Mouse (Mus musculus) effector memory CD4-positive, alpha-beta T cell, adult 7 months (primary cell): ENCODE results near the gene Brd2. TPM values are rescaled to one million over a fixed set of nuclear protein-coding genes. Genes with fewer than 3 reads are reported as not detected.

Experiments
- polyA plus RNA-seq: library from polyadenylated mRNA; unstranded; fragments of 100-300 nt; shearing (Covaris generic); gene quantifications from one replicate; pipeline ENCODE4 v1.2.1, GENCODE M21; 2017

The Brd2 gene
- 260 TPM for polyA plus RNA-seq

DNA sequence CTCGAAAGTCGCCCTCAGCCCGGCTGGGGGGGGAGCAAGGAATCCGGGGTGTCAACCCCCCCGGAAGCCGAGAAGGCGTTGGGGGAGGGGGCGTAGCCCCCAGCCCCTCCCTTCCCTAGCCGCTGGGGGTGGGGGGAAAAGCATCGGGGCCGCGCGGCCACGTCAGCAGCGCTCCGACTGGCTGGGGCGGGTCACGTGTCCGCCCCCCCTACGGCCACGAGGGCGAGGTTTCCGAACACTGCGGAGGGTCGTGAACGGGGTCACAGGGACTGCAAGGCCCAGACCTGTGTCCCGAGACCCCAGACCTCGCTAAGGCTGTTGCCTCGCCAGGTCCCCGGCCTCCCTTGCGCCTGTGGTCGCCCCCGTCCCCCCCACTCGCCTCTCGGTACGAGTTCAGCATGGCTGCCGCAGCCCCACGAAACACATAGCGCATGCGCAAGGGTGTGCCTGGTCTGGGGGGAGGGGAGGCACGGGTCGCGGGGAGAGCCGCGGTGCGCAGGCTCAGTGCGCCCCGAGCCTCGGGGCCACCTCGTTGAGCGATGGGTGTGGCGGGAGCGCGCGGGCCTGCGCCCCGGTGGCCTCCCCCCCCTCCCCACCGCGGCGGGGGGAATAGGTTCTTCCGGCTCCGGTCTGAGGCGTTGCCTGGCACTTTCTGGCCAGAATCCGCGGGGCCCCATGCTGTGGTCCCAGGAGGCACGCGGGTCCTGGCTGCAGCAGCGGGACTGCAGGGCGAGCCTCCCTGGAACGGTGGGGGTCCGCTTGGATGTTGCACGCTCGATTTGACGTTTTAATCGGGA lies at the start of gene Brd2:
Gene Brd2 (minus strand): TSS at position 447 of the 797 bp plus-strand sequence.

DNA sequence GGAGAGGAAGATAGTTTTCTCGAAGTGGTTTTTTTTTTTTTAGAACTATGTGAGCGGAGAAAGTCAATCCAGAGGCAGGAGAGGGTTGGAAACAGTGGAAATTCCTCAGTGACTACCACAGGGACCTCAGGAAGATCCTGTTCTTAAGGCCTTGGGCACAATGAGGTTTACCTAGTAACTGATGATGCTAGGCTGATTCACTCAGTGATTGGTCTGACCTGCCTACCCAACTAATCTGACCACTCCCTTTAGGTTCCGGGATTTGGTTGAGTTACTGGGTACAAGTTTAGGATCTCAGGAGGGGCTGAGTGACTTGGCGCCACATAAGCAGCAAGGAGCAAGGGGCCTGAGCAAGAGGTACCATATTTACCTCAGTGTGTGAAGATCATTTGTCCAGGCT lies 30.5 kb upstream of the Brd2 start, which contains the start of gene H2-DMb1:
Gene H2-DMb1 (plus strand): TSS at position 150 of the 400 bp plus-strand sequence.

DNA sequence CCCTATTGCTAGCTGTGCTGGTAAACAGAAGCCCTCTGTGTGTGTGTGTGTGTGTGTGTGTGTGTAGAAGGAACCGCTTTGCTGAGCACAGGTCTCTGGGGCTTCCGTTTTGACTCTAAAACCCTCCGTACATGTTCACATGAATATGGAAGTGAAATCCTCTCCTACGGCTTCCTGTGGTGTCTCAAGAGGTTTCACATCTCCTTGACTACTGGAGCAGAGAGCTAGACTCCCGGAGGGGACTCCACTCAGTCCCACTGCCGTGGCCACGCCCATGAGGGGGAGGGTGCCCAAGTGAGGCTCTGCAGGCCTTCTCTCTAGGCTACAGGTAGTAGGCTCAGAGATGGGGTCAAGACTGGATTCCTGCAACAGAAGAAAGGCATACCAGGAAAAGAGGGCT lies 20.6 kb upstream of the Brd2 start, which contains the start of gene H2-DMb2:
Gene H2-DMb2 (plus strand): TSS at position 275 of the 400 bp plus-strand sequence.

DNA sequence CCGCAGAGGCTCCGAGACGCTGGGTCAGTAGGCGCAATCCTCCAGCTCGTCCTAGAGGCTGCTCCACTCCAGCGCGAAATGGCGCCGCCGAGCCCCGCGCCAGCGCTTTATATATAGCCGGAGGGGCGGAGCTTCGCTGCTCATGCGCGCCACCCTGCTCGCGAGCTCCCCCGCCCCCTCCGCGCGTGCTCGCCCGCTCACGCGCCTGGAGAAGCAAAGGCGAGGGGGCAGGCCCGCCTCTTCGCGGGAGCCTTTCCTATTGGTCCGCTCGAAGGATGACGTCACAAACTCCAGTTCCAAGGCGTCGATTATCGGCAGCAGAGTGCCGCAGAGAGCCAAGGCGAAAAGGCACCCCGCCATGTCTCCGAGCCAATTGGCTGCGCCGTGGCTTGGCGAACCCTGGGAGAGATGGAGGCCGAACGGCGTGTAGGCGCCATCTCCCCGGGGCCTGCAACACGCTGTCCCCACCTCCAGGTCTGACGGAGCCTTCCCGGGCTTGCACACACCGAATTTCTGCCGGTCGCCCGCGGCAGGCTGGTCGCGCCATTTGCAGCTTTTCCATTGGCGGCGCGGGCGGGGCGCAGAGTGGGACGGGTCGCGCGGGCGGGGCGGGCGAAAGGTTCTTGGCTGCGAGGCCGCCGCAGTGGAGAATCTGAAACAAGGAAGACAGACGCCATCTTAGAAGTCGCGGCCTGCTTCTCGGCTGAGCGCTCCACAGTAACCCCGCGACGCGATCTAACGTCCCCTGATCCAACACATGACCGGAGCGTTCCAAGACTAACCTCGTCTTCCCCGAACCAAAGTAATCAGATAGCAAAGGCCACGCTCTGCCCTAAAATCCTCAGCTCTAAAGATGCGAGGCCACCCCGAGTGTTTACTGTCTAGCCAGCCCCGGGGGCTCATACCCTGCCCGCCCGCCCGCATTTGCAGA lies 2.9 kb downstream of the Brd2 start, which contains the start of gene H2-DMa:
Gene H2-DMa (plus strand): TSS at position 293 of the 931 bp plus-strand sequence.

DNA sequence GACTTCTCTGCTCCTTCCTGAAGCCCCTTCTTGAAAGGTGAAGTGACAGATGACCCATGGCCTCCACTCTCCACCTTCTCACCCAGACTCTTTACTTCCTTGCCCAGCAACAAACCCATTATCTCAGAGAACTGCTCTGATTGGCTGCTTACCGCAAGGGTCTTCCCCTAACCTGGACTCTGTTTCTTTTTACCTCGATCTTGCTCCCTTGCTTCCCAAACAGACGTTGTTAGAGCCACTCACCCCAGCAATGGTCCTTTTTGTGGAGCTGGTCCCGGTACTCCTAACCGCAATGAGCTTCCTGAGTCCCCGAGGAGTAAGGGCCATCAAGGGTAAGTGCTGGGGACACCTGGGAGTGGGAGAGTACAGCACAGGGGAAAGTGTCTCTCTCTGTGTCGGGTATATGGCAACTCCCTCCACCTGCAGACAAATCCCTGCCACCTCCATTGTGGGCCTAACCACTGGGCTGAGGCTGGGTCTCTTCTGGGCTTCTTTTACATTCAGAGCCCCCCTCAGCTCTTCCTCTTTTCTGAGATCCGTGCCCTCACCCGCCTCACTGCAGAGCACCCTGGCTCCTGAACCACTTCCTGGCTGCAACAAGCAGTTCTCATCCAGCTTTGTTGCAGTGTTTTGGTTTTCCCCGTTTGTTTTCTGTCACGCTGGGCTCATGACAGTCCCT lies 30.1 kb downstream of the Brd2 start, which contains the start of gene H2-Oa:
Gene H2-Oa (plus strand): TSS at position 144 of the 679 bp plus-strand sequence.

Other genes starting within 250 kb of the Brd2 start
- not detected for gene Gm7029, start 248.8 kb downstream of the Brd2 start, polyA plus RNA-seq
- gene Kifc1, start 232.0 kb downstream of the Brd2 start, polyA plus RNA-seq: not detected
- gene Platr17, start 217.5 kb downstream of the Brd2 start, polyA plus RNA-seq: 1.1 TPM
- gene Daxx, start 213.2 kb downstream of the Brd2 start, polyA plus RNA-seq: 50.2 TPM
- gene Tapbp, start 206.7 kb downstream of the Brd2 start, polyA plus RNA-seq: 361 TPM
- 17.3 TPM for gene Zbtb22, start 206.7 kb downstream of the Brd2 start, polyA plus RNA-seq
- gene Rgl2, start 193.1 kb downstream of the Brd2 start, polyA plus RNA-seq: 79.3 TPM
- gene Pfdn6, start 182.3 kb downstream of the Brd2 start, polyA plus RNA-seq: 83.9 TPM
- gene Wdr46, start 182.0 kb downstream of the Brd2 start, polyA plus RNA-seq: 39.0 TPM
- 8.6 TPM for gene B3galt4, start 171.1 kb downstream of the Brd2 start, polyA plus RNA-seq
- gene Vps52, start 166.8 kb downstream of the Brd2 start, polyA plus RNA-seq: 38.1 TPM
- gene Rps18, start 166.6 kb downstream of the Brd2 start, polyA plus RNA-seq: 2,394 TPM
- gene H2-K1, start 122.3 kb downstream of the Brd2 start, polyA plus RNA-seq: 13,530 TPM
- 26.1 TPM for gene Ring1, start 98.0 kb downstream of the Brd2 start, polyA plus RNA-seq
- gene H2-Ke6, start 94.6 kb downstream of the Brd2 start, polyA plus RNA-seq: 225 TPM
- gene Slc39a7, start 91.0 kb downstream of the Brd2 start, polyA plus RNA-seq: 137 TPM
- 78.8 TPM for gene Rxrb, start 90.8 kb downstream of the Brd2 start, polyA plus RNA-seq
- gene Col11a2, start 83.2 kb downstream of the Brd2 start, polyA plus RNA-seq: 0.27 TPM
- gene H2-Oa, start 30.3 kb downstream of the Brd2 start, polyA plus RNA-seq: 1.2 TPM
- gene H2-DMa, start 3.1 kb downstream of the Brd2 start, polyA plus RNA-seq: 12.1 TPM
- gene H2-DMb2, start 20.7 kb upstream of the Brd2 start, polyA plus RNA-seq: 0.28 TPM
- 1.0 TPM for gene H2-DMb1, start 30.4 kb upstream of the Brd2 start, polyA plus RNA-seq
- gene Tap1, start 64.9 kb upstream of the Brd2 start, polyA plus RNA-seq: 207 TPM
- 283 TPM for gene Psmb9, start 65.1 kb upstream of the Brd2 start, polyA plus RNA-seq
- 746 TPM for gene Psmb8, start 75.1 kb upstream of the Brd2 start, polyA plus RNA-seq
- gene Tap2, start 80.9 kb upstream of the Brd2 start, polyA plus RNA-seq: 259 TPM
- 20.6 TPM for gene H2-Ob, start 116.3 kb upstream of the Brd2 start, polyA plus RNA-seq
- 0.38 TPM for gene H2-Ab1, start 135.1 kb upstream of the Brd2 start, polyA plus RNA-seq
- gene H2-Aa, start 165.2 kb upstream of the Brd2 start, polyA plus RNA-seq: 0.44 TPM
- 0.48 TPM for gene H2-Eb1, start 183.2 kb upstream of the Brd2 start, polyA plus RNA-seq
- gene H2-Eb2, start 203.0 kb upstream of the Brd2 start, polyA plus RNA-seq: not detected
- gene Btnl2, start 232.2 kb upstream of the Brd2 start, polyA plus RNA-seq: 0.15 TPM